Mouse (Mus musculus): ENCODE data around the gene Rxfp4.

Gene Rxfp4

GRCm38 (mm10) chr3:88628766-88629165 is 24.2 kb downstream of the Rxfp4 start:
- no peak for DNase-seq (ENCODE audit: low spot score in 2 of 2)

- DNase-seq (ENCODE audit: low spot score in 2 of 2), result no peak
Measured at GRCm38 (mm10) chr3:88627535-88627934, 25.4 kb downstream of the Rxfp4 start.

- DNase-seq (ENCODE audit: low spot score in 2 of 2), result no peak
Measured at GRCm38 (mm10) chr3:88627114-88627513, 25.8 kb downstream of the Rxfp4 start.

- DNase-seq (ENCODE audit: low spot score in 2 of 2), result no peak
Measured at GRCm38 (mm10) chr3:88626316-88626715, 26.6 kb downstream of the Rxfp4 start.

- peak in 1 of 2 experiments; percentile 3 for DNase-seq (ENCODE audit: low spot score in 2 of 2)
Measured at GRCm38 (mm10) chr3:88625531-88625930, 27.4 kb downstream of the Rxfp4 start.

- no peak for DNase-seq (ENCODE audit: low spot score in 2 of 2)
Measured at GRCm38 (mm10) chr3:88624951-88625350, 28.0 kb downstream of the Rxfp4 start.

GRCm38 (mm10) chr3:88624324-88624723 is 28.6 kb downstream of the Rxfp4 start:
- peak; percentile 12 to 28 for DNase-seq (ENCODE audit: low spot score in 2 of 2)

GRCm38 (mm10) chr3:88623346-88624135 is 29.4 kb downstream of the Rxfp4 start:
- DNase-seq (ENCODE audit: low spot score in 2 of 2), result peak; percentile 16 to 39

- peak in 1 of 2 experiments; percentile 24 for DNase-seq (ENCODE audit: low spot score in 2 of 2)
Measured at GRCm38 (mm10) chr3:88622941-88623345, 30.0 kb downstream of the Rxfp4 start.

- DNase-seq (ENCODE audit: low spot score in 2 of 2), result peak in 1 of 2 experiments; percentile 48
Measured at GRCm38 (mm10) chr3:88622113-88622940, 30.6 kb downstream of the Rxfp4 start.

- DNase-seq (ENCODE audit: low spot score in 2 of 2), result peak in 1 of 2 experiments; percentile 35
Measured at GRCm38 (mm10) chr3:88621537-88622112, 31.3 kb downstream of the Rxfp4 start.

- peak; percentile 67 to 71 for DNase-seq (ENCODE audit: low spot score in 2 of 2)
Measured at GRCm38 (mm10) chr3:88620992-88621536, 31.9 kb downstream of the Rxfp4 start.

- no peak for DNase-seq (ENCODE audit: low spot score in 2 of 2)
Measured at GRCm38 (mm10) chr3:88620146-88620991, 32.6 kb downstream of the Rxfp4 start.

- DNase-seq (ENCODE audit: low spot score in 2 of 2), result peak in 1 of 2 experiments; percentile 7
Measured at GRCm38 (mm10) chr3:88619113-88620097, 33.5 kb downstream of the Rxfp4 start.

- peak in 1 of 2 experiments; percentile 13 for DNase-seq (ENCODE audit: low spot score in 2 of 2)
Measured at GRCm38 (mm10) chr3:88618074-88618871, 34.7 kb downstream of the Rxfp4 start.

- no peak for DNase-seq (ENCODE audit: low spot score in 2 of 2)
Measured at GRCm38 (mm10) chr3:88616951-88617500, 35.9 kb downstream of the Rxfp4 start.

- peak in 1 of 2 experiments; percentile 9 for DNase-seq (ENCODE audit: low spot score in 2 of 2)
Measured at GRCm38 (mm10) chr3:88615902-88616391, 37.0 kb downstream of the Rxfp4 start.

- no peak for DNase-seq (ENCODE audit: low spot score in 2 of 2)
Measured at GRCm38 (mm10) chr3:88615117-88615516, 37.8 kb downstream of the Rxfp4 start.
